Mouse (Mus musculus): ENCODE results near the gene Tspan31. TPM values are rescaled to one million over a fixed set of nuclear protein-coding genes. Genes with fewer than 3 reads are reported as not detected.
"Not testable (repeated sequence)": the region's sequence is repeated elsewhere in the genome, so short reads cannot be mapped to it uniquely, and the experiment has no call there.

Gene Tspan31
- total RNA-seq, 1 experiment from 2014 or later: 108 TPM

GRCm38 (mm10) chr10:127083292-127083914 is 13.3 kb upstream of the Tspan31 start:
- no peak for DNase-seq

- no peak for DNase-seq
These were observed 12.0 kb upstream of the Tspan31 start for GRCm38 (mm10) chr10:127081996-127082620.

- peak; percentile 33 for DNase-seq
These were observed 11.1 kb upstream of the Tspan31 start for GRCm38 (mm10) chr10:127080901-127081780.

- no peak for DNase-seq
These were observed 9.8 kb upstream of the Tspan31 start for GRCm38 (mm10) chr10:127079665-127080391.

- DNase-seq: no peak
These were observed 8.9 kb upstream of the Tspan31 start for GRCm38 (mm10) chr10:127078677-127079575.

- no peak for DNase-seq
These were observed 8.1 kb upstream of the Tspan31 start for GRCm38 (mm10) chr10:127078001-127078676.

GRCm38 (mm10) chr10:127077515-127077914 is 7.5 kb upstream of the Tspan31 start:
- DNase-seq: no peak

GRCm38 (mm10) chr10:127076082-127076481 is 6.0 kb upstream of the Tspan31 start:
- DNase-seq: no peak

- no peak for DNase-seq
These were observed 5.6 kb upstream of the Tspan31 start for GRCm38 (mm10) chr10:127075651-127076050.

- DNase-seq: no peak
These were observed 5.0 kb upstream of the Tspan31 start, which contains the start of gene Agap2 for GRCm38 (mm10) chr10:127075080-127075479. Gene Agap2, plus strand, starts transcription at chr10:127075284.

GRCm38 (mm10) chr10:127073981-127074380 is 3.9 kb upstream of the Tspan31 start:
- no peak for DNase-seq

GRCm38 (mm10) chr10:127072969-127073368 is 2.9 kb upstream of the Tspan31 start:
- not testable (repeated sequence) for DNase-seq

GRCm38 (mm10) chr10:127072270-127072669 is 2.2 kb upstream of the Tspan31 start:
- not testable (repeated sequence) for DNase-seq

- no peak for DNase-seq
These were observed 1.1 kb upstream of the Tspan31 start for GRCm38 (mm10) chr10:127071203-127071602.

- DNase-seq: no peak
These were observed 529 bp downstream of the Tspan31 start for GRCm38 (mm10) chr10:127069281-127070189.

- no peak for DNase-seq
These were observed 1.6 kb downstream of the Tspan31 start for GRCm38 (mm10) chr10:127068360-127069038.

- no peak for DNase-seq
These were observed 3.5 kb downstream of the Tspan31 start for GRCm38 (mm10) chr10:127066519-127067018.

- no peak for DNase-seq
These were observed 4.1 kb downstream of the Tspan31 start for GRCm38 (mm10) chr10:127065981-127066380.
